Mouse (Mus musculus): ENCODE data around the gene H2-T3. TPM values are rescaled to one million over a fixed set of nuclear protein-coding genes. Genes with fewer than 3 reads are reported as not detected.
"Not testable (repeated sequence)": the region's sequence is repeated elsewhere in the genome, so short reads cannot be mapped to it uniquely, and the experiment has no call there.

Gene H2-T3
- polyA plus RNA-seq, 1 experiment from 2014 or later, result 4.0 TPM

DNA sequence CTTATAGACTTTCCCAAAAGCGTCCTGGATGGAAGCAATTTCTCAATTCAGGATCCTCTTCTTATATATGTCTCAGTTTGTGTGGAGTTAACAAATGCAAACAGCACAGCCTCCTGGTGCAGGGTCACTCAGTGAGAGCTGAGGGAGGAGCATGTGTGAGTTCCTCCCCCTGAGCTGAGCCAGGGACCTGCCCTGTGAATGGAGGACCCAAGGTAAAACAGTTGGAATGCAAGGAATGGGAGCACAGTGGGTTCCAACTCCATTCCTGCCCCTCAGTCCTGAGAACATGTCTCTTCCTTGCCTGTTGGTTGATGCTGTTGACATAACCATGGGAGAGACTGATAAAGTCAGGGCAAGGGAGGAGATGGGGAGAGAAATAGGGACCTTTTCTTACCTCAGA, 21.0 kb downstream of the H2-T3 start:
- ATAC-seq (ENCODE audit: insufficient read depth, low FRiP score); H3K4me3 ChIP-seq (replicated peaks; ENCODE audit: low read length); H3K9ac ChIP-seq (ENCODE audit: low read length); H3K36me3 ChIP-seq (ENCODE audit: control insufficient read depth, insufficient read depth, low read length); H3K4me2 ChIP-seq (ENCODE audit: low read depth, low read length); H3K4me1 ChIP-seq (ENCODE audit: control insufficient read depth, insufficient read depth, low read length); H3K9me3 ChIP-seq (replicated peaks; ENCODE audit: control insufficient read depth, low read length); H3K27ac ChIP-seq (ENCODE audit: low read length): not testable (repeated sequence)
- WGBS, result no CpG with 5 or more reads among the region's 1 CpGs
- H3K27me3 ChIP-seq (ENCODE audit: control insufficient read depth, insufficient read depth, low read length), result peaks cover 30% of the 10 kb centered on the region

DNA sequence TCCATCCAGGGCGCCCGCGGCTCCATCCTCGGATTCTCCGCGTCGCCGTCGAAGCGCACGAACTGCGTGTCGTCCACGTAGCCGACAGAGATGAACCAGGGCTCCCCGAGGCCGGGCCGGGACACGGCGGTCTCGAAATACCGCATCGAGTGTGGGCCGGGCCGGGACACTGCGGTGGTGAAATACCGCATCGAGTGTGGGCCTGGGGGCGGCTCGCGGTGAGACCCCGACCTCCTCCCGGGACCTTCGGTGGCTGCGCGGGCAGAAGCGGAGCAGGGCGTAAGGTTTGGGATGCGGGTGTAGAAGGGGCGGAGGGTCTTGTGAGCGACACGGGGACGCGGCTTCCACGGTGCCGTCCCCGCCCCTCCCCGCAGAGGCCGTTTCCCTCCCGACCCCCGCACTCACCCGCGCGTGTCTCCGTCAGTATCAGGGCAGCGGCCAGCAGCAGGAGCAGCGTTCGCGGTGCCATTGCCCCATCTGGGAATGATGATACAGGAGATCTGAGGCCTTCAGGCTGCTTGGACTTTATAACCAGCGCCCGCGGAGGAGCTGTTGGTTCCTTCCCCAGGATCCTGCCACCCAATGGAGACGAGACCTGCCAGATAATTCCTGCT, 21.9 kb downstream of the H2-T3 start, which contains the start of gene Gm8909:
Gene Gm8909, minus strand, starts transcription at position 499 of the 614 bp plus-strand sequence.
- Histone ChIP-seq H3K9me3 (replicated peaks; ENCODE audit: control insufficient read depth, low read length) (no peaks in the 10 kb centered on the region), H3K4me1 (ENCODE audit: control insufficient read depth, insufficient read depth, low read length) (no peaks in the 10 kb centered on the region), H3K9ac (ENCODE audit: low read length) (peak within 1 kb of the TSS; percentile 50; the same call in 1 of the 2 replicates), H3K27ac (ENCODE audit: low read length) (no peak within 1 kb of the TSS), H3K36me3 (ENCODE audit: control insufficient read depth, insufficient read depth, low read length) (no peaks in the 10 kb centered on the region), H3K4me3 (replicated peaks; ENCODE audit: low read length) (peak within 1 kb of the TSS; percentile 51), H3K4me2 (ENCODE audit: low read depth, low read length) (peak within 1 kb of the TSS; percentile 63), H3K27me3 (ENCODE audit: control insufficient read depth, insufficient read depth, low read length) (peaks cover 30% of the 10 kb centered on the region)
- 0 out of 2 replicates have a peak, but pooled peaks have one; percentile 29 for ATAC-seq (ENCODE audit: insufficient read depth, low FRiP score)
- WGBS, result 2% methylated on average over 63 of the region's 63 CpGs

DNA sequence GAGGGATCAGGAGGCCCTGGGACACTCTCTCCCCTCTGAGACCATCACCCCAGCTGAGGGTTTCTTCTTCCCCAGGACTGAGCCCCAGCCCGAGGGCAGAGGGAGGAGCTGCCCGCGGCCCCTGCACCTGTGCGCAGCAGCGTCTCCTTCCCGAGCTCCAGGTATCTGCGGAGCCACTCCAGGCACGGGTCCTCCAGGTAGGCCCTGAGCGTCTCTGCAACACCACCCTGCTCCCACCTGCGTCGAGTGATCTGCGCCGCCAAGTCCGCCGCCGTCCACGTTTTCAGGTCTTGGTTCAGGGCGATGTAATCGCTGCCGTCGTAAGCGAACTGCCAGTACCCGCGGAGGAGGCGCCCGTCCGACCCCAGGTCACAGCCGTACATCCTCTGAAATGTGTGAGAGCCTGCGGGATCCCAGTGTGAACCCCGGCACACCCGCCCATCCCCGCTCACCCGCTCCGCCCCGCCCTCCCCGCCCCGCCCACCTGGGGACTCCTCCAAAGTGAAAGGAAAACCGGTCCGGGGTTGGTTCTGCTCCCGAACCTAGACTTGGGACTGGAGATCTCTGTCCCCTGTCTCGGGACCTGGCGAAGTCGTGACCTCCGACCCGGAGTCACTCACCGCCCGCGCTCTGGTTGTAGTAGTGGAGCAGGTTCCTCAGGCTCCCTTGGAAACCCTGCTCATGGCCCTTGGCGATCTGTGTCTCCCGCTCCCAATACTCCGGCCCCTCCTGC, 22.6 kb downstream of the H2-T3 start:
- peaks cover 34% of the 10 kb centered on the region for H3K27me3 ChIP-seq (ENCODE audit: control insufficient read depth, insufficient read depth, low read length)
- H3K9me3 ChIP-seq (replicated peaks; ENCODE audit: control insufficient read depth, low read length), result no peaks in the 10 kb centered on the region
- H3K27ac ChIP-seq (ENCODE audit: low read length), result no peak overlapping the region
- H3K4me3 ChIP-seq (replicated peaks; ENCODE audit: low read length), result peak overlapping the region; percentile 51
- H3K36me3 ChIP-seq (ENCODE audit: control insufficient read depth, insufficient read depth, low read length), result no peaks in the 10 kb centered on the region
- H3K4me1 ChIP-seq (ENCODE audit: control insufficient read depth, insufficient read depth, low read length), result no peaks in the 10 kb centered on the region
- WGBS, result 1% methylated on average over 51 of the region's 51 CpGs
- ATAC-seq (ENCODE audit: insufficient read depth, low FRiP score), result 0 out of 2 replicates have a peak, but pooled peaks have one; percentile 47
- peak overlapping the region; percentile 63 for H3K4me2 ChIP-seq (ENCODE audit: low read depth, low read length)
- peak overlapping the region; percentile 50; the same call in 1 of the 2 replicates for H3K9ac ChIP-seq (ENCODE audit: low read length)

DNA sequence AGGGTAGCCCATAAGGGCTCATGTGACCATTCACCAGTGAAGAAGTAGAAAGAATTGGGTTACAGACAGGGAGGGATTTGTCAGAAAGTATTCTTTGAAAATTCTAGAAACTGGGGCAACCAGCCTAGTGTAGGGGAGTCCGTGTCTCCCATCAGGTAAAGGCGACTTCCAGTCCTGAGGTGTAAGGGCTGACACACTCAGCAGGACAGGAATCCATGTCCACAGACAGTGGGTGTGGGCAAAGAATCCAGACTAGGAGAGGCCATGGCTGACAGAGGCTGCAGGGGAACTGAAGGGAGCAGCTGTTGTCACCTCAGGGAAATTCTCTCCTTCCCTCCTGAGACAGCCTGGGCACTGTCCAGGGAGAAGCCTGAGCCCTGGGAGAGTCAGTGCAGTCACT, 23.2 kb downstream of the H2-T3 start:
- 21% methylated on average over 2 of the region's 2 CpGs for WGBS
- H3K4me3 ChIP-seq (replicated peaks; ENCODE audit: low read length); H3K4me2 ChIP-seq (ENCODE audit: low read depth, low read length); H3K36me3 ChIP-seq (ENCODE audit: control insufficient read depth, insufficient read depth, low read length); H3K9ac ChIP-seq (ENCODE audit: low read length); H3K9me3 ChIP-seq (replicated peaks; ENCODE audit: control insufficient read depth, low read length); H3K4me1 ChIP-seq (ENCODE audit: control insufficient read depth, insufficient read depth, low read length); H3K27ac ChIP-seq (ENCODE audit: low read length); ATAC-seq (ENCODE audit: insufficient read depth, low FRiP score): not testable (repeated sequence)
- H3K27me3 ChIP-seq (ENCODE audit: control insufficient read depth, insufficient read depth, low read length), result peaks cover 39% of the 10 kb centered on the region

DNA sequence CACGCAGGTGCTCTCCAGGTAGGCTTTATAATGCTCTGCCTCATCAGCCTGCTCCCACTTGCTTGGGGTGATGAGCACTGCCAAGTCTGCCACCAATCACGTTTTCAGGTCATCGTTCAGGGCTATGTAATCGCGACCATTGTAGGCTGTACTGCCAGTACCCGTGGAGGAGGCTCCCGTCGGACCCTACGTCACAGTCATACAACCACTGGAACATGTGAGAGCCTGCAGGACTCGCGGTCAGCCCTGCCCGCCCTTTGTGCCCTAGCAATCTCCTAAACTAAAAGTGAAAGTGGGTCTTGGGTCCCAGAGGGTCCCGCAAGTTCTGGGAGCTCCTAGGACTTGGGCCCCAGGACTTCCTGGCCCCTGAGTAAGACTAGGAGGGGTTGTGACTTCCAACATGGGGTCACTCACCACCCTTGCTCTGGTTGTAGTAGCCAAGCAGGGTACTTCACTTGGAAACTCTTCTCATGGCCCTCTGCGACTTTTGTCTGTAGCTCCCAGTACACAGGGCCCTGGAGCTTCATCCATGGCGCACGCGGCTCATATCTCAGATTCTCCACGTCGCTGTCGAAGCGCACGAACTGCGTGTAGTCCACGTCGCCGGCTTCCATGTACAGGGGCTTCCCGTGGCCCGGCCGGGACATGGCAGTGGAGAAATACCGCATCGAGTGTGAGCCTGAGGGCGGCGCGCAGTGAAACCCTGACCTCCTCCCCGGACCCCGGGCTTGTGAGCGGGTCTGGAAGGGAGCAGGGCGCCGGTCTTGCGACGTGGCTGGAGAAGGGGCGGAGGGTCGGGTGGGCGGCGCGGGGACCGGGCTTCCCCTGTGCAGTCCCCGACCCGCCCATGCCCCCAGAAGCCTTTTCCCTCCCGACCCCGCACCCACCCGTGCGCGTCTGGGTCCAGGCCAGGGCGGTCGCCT, 28.7 kb downstream of the H2-T3 start:
- H3K4me2 ChIP-seq (ENCODE audit: low read depth, low read length), result peak overlapping the region; percentile 51
- peak overlapping the region; percentile 43; the same call in 1 of the 2 replicates for H3K9ac ChIP-seq (ENCODE audit: low read length)
- WGBS, result 3% methylated on average over 56 of the region's 56 CpGs
- ATAC-seq (ENCODE audit: insufficient read depth, low FRiP score), result peak; percentile 25; the same call in 1 of the 2 replicates
- peaks cover 26% of the 10 kb centered on the region for H3K27me3 ChIP-seq (ENCODE audit: control insufficient read depth, insufficient read depth, low read length)
- peak overlapping the region; percentile 31 for H3K4me3 ChIP-seq (replicated peaks; ENCODE audit: low read length)
- no peaks in the 10 kb centered on the region for H3K4me1 ChIP-seq (ENCODE audit: control insufficient read depth, insufficient read depth, low read length)
- H3K27ac ChIP-seq (ENCODE audit: low read length), result no peak overlapping the region
- no peaks in the 10 kb centered on the region for H3K36me3 ChIP-seq (ENCODE audit: control insufficient read depth, insufficient read depth, low read length)
- H3K9me3 ChIP-seq (replicated peaks; ENCODE audit: control insufficient read depth, low read length), result no peaks in the 10 kb centered on the region

DNA sequence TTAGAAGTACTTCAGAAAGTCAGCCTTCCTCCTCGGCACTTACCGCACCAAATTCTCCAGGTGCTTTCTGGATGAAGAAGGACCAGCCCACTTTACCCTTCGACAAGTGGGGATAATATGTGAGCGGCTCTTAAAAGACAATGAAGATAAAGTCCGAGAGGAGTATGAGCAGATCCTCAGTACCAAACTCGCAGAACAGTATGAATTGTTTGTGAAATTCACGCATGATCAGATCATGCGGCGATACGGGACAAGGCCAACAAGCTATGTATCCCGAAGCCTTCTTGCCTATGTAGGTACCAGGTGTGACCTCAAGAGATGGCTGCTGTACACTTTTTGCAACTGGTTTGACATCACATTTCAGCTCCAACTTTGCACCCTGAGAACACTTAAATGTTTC, 31.8 kb downstream of the H2-T3 start:
- Histone ChIP-seq H3K27me3 (ENCODE audit: control insufficient read depth, insufficient read depth, low read length) (peaks cover 29% of the 10 kb centered on the region), H3K4me3 (replicated peaks; ENCODE audit: low read length) (peak overlapping the region; percentile 39), H3K4me2 (ENCODE audit: low read depth, low read length) (peak overlapping the region; percentile 47)
- not testable (repeated sequence) for H3K9me3 ChIP-seq (replicated peaks; ENCODE audit: control insufficient read depth, low read length); H3K4me1 ChIP-seq (ENCODE audit: control insufficient read depth, insufficient read depth, low read length); ATAC-seq (ENCODE audit: insufficient read depth, low FRiP score); H3K27ac ChIP-seq (ENCODE audit: low read length); H3K36me3 ChIP-seq (ENCODE audit: control insufficient read depth, insufficient read depth, low read length); H3K9ac ChIP-seq (ENCODE audit: low read length)
- 14% methylated on average over 11 of the region's 11 CpGs for WGBS

DNA sequence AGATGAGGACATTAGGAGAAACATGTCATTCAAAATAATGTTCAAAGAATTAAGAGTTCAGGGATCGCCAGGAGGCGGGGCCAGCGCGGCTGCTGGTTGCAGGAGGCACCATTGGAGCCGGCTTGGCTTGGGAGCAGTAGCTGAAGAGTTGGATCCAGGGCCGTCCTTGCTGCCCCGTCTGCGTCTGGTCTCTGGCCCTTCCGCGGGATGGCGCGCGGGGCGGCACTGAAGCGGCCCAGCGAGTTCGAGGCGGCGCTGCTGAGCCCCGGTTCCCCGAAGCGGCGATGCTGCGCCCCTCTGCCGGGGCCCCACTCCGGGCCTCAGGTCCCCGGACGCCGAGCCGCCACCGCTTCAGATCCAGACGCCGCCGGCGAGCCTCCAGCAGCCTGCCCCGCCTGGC, 32.3 kb downstream of the H2-T3 start:
- under 1% methylated on average over 36 of the region's 36 CpGs for WGBS
- peak overlapping the region; percentile 47 for H3K4me2 ChIP-seq (ENCODE audit: low read depth, low read length)
- peaks cover 28% of the 10 kb centered on the region for H3K27me3 ChIP-seq (ENCODE audit: control insufficient read depth, insufficient read depth, low read length)
- peak overlapping the region; percentile 55 for H3K9ac ChIP-seq (ENCODE audit: low read length)
- not testable (repeated sequence) for H3K27ac ChIP-seq (ENCODE audit: low read length); H3K4me1 ChIP-seq (ENCODE audit: control insufficient read depth, insufficient read depth, low read length); H3K36me3 ChIP-seq (ENCODE audit: control insufficient read depth, insufficient read depth, low read length); H3K9me3 ChIP-seq (replicated peaks; ENCODE audit: control insufficient read depth, low read length); ATAC-seq (ENCODE audit: insufficient read depth, low FRiP score)
- H3K4me3 ChIP-seq (replicated peaks; ENCODE audit: low read length), result peak overlapping the region; percentile 39

DNA sequence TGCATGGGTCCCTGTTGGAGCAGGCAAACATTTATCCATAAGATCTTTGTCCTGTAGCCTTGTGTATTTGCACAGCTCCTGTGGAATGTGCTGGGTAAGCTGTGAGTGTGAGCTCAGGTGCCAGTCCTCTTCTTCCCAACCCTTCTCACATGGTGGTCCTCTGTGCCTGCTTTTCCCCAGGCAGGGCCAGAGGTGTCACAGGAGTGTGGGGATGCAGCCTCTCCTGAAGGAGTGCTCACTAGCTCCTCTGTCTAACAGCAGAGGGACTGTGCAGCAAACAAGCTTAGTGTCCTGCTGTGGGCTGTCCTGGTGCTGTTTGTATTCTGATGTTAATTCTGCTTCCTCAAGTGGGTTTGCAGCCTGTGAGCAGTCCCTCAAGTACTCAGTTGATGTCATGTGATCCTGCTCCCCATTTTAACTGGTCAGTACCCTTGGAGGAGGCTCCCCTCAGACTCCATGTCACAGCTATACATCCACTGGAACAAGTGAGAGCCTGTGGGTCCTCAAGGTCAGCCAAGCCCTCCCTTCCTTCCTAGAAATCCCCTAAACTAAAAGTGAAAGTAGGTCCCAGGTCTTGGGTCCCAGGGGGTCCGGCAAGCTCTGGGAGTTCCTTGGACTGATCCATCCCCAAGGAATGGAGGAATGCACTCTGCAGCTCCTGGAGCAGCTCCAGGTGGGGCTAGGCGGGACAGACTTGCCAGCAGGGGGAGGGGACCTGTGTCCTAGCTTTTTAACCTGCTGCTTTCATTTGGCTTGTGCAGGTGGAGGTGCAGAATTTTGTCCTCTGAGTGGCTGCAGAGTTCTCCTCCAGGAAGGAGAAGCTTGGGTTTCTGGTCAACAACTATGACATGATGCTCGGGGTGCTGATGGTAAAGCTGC, 35.6 kb downstream of the H2-T3 start:
- Histone ChIP-seq H3K27me3 (ENCODE audit: control insufficient read depth, insufficient read depth, low read length) (peaks cover 8% of the 10 kb centered on the region; the same call in 1 of the 2 replicates), H3K9ac (ENCODE audit: low read length) (no peak overlapping the region), H3K4me3 (replicated peaks; ENCODE audit: low read length) (no peak overlapping the region), H3K36me3 (ENCODE audit: control insufficient read depth, insufficient read depth, low read length) (no peaks in the 10 kb centered on the region), H3K4me1 (ENCODE audit: control insufficient read depth, insufficient read depth, low read length) (no peaks in the 10 kb centered on the region), H3K9me3 (replicated peaks; ENCODE audit: control insufficient read depth, low read length) (no peaks in the 10 kb centered on the region), H3K27ac (ENCODE audit: low read length) (no peak overlapping the region), H3K4me2 (ENCODE audit: low read depth, low read length) (no peak overlapping the region)
- 18% methylated on average over 3 of the region's 3 CpGs for WGBS
- no peak for ATAC-seq (ENCODE audit: insufficient read depth, low FRiP score)

Data from stomach, embryonic 16.5 days (tissue).